Mouse (Mus musculus): Measurements from ENCODE around the gene Sos2. TPM values are rescaled to one million over a fixed set of nuclear protein-coding genes. Genes with fewer than 3 reads are reported as not detected.

Sos2 gene
- polyA plus RNA-seq, 1 experiment from 2014 or later = 10.3 TPM

Small RNA genes within 50 kb of the gene (microRNA-seq; reads per million reads assigned to microRNA genes)
- gene Gm23018 = not detected

Other genes with a start within 250 kb of the Sos2 start
- gene Vcpkmt, start 98.8 kb downstream of the Sos2 start, polyA plus RNA-seq (2014; fragmentation: Nextera tagmentation; extraction: Ambion mirVana) = 14.2 and 15.4 TPM in 2 replicates
- 13.8 and 15.9 TPM in 2 replicates for gene L2hgdh, start 43.0 kb upstream of the Sos2 start, polyA plus RNA-seq (2014; fragmentation: Nextera tagmentation; extraction: Ambion mirVana)
- gene Atp5s, start 43.1 kb upstream of the Sos2 start, polyA plus RNA-seq (2014; fragmentation: Nextera tagmentation; extraction: Ambion mirVana) = 42.3 and 44.6 TPM in 2 replicates
- 6.7 and 6.9 TPM in 2 replicates for gene Cdkl1, start 109.4 kb upstream of the Sos2 start, polyA plus RNA-seq (2014; fragmentation: Nextera tagmentation; extraction: Ambion mirVana)
- gene Atl1, start 210.8 kb upstream of the Sos2 start, polyA plus RNA-seq (2014; fragmentation: Nextera tagmentation; extraction: Ambion mirVana) = 7.7 and 7.8 TPM in 2 replicates
- 42.2 and 42.6 TPM in 2 replicates for gene Map4k5, start 211.3 kb upstream of the Sos2 start, polyA plus RNA-seq (2014; fragmentation: Nextera tagmentation; extraction: Ambion mirVana)

Data from heart, embryonic 14.5 days (tissue).